In genomic region chr10:118093728-118094127, GRCm38 (mm10) we compare ENCODE assay signal across 19 mouse cellular contexts. TPM values are rescaled to one million over a fixed set of nuclear protein-coding genes. Genes with fewer than 3 reads are reported as not detected.
DNase-seq lines count a peak whose midpoint lies in the region; ATAC-seq lines count a peak whose summit lies in the region.
"Had no signal": no experiment of that assay in that cellular context is flagged by ENCODE, and none has a peak within 500 bp of the region (broad histone marks: within the 10 kb centered on the region; RNA-seq: fewer than 3 reads in every experiment).

No protein-coding gene starts in this region.

- peak; percentile 86 for DNase-seq in heart, adult 11 months
- no peak for DNase-seq in heart, embryonic 10.5 days (ENCODE audit: low spot score)
- peak; percentile 21 to 51 for DNase-seq in kidney, postnatal 4 days
- no peak for DNase-seq in kidney, adult 11 months
- DNase-seq in CD4-positive helper T cell, adult 2 months (ENCODE audit: low read depth, low spot score): peak; percentile 34
- DNase-seq: adrenal gland, postnatal 25 days; cerebellum, adult 9-10 months; gastrocnemius, postnatal 10 days; heart, adult 2 months; liver, postnatal 0 days had no signal

- peaks cover 3% of the 10 kb centered on the region; the same call in 1 of the 2 replicates for H3K9me3 ChIP-seq in heart, embryonic 10.5 days
- H3K9me3 ChIP-seq in forebrain, embryonic 16.5 days (ENCODE audit: control insufficient read depth, low read length): 0 out of 2 replicates have a peak, but pooled peaks cover 2% of the 10 kb centered on the region
- H3K9me3 ChIP-seq: embryonic facial prominence, embryonic 13.5 days; hindbrain, embryonic 13.5 days; limb, embryonic 15.5 days had no signal

- H3K27me3 ChIP-seq in heart, embryonic 10.5 days (ENCODE audit: insufficient read depth, poor library complexity, severe bottlenecking): no peaks in the 10 kb centered on the region
- no peaks in the 10 kb centered on the region for H3K27me3 ChIP-seq in forebrain, embryonic 16.5 days (replicated peaks; ENCODE audit: control insufficient read depth, insufficient read depth, low read length)
- H3K27me3 ChIP-seq: embryonic facial prominence, embryonic 13.5 days; hindbrain, embryonic 13.5 days; limb, embryonic 15.5 days; megakaryocyte, embryonic 14.5 days had no signal

- H3K4me1 ChIP-seq in heart, embryonic 10.5 days: peaks cover 16% of the 10 kb centered on the region; the same call in 1 of the 2 replicates
- H3K4me1 ChIP-seq in forebrain, embryonic 16.5 days (replicated peaks; ENCODE audit: control insufficient read depth, insufficient read depth, low read length): no peaks in the 10 kb centered on the region

- peak; percentile 43 for ATAC-seq in inflammation-experienced regulatory T-cells, adult 6 months
- no peak for ATAC-seq in forebrain, embryonic 16.5 days
- ATAC-seq in erythroid progenitor cell, adult 5-6 weeks (replicated peaks; ENCODE audit: low FRiP score, poor library complexity, severe bottlenecking): no peak
- ATAC-seq: intestine, postnatal 0 days; liver, postnatal 0 days; midbrain, embryonic 16.5 days had no signal

- H3K4me2 ChIP-seq in forebrain, embryonic 16.5 days (ENCODE audit: low read length): no peak overlapping the region
- H3K4me2 ChIP-seq: embryonic facial prominence, embryonic 13.5 days; hindbrain, embryonic 13.5 days; limb, embryonic 15.5 days had no signal

- no peaks in the 10 kb centered on the region for H3K36me3 ChIP-seq in heart, embryonic 10.5 days
- no peaks in the 10 kb centered on the region for H3K36me3 ChIP-seq in forebrain, embryonic 16.5 days (ENCODE audit: control insufficient read depth, insufficient read depth)
- H3K36me3 ChIP-seq: embryonic facial prominence, embryonic 13.5 days; hindbrain, embryonic 13.5 days; limb, embryonic 15.5 days had no signal

- no peak overlapping the region for H3K27ac ChIP-seq in heart, embryonic 10.5 days
- no peak overlapping the region for H3K27ac ChIP-seq in forebrain, embryonic 16.5 days (ENCODE audit: low read length)
- H3K27ac ChIP-seq: heart, adult 2 months; hindbrain, embryonic 13.5 days; limb, embryonic 15.5 days had no signal

- WGBS in heart, embryonic 10.5 days: 58% methylated on average over 9 of the region's 9 CpGs
- 70% methylated on average over 9 of the region's 9 CpGs for WGBS in forebrain, embryonic 16.5 days

- H3K9ac ChIP-seq in forebrain, embryonic 16.5 days (replicated peaks; ENCODE audit: low read depth, low read length): no peak overlapping the region
- H3K9ac ChIP-seq: embryonic facial prominence, embryonic 13.5 days; hindbrain, embryonic 13.5 days; limb, embryonic 15.5 days; liver, postnatal 0 days had no signal

- no peak overlapping the region for H3K4me3 ChIP-seq in heart, embryonic 10.5 days
- H3K4me3 ChIP-seq in forebrain, embryonic 16.5 days (replicated peaks; ENCODE audit: low read length): no peak overlapping the region
- H3K4me3 ChIP-seq: embryonic facial prominence, embryonic 13.5 days; heart, adult 2 months; hindbrain, embryonic 13.5 days; limb, embryonic 15.5 days; megakaryocyte, embryonic 14.5 days had no signal

RNA-seq across cellular contexts. Expression of gene Mdm1, which starts 47.9 kb away (rescaled TPM):
- 21.9 and 28.7 TPM in 2 replicates for polyA plus RNA-seq in heart, embryonic 10.5 days (2016; fragmentation: Nextera tagmentation; extraction: Ambion mirVana)
- polyA plus RNA-seq in inflammation-experienced regulatory T-cells, adult 6 months (2017; shearing (Covaris generic)): 10 to 100 TPM in 1 of 3 experiments, 1 to 10 TPM in 2; 4.5 to 10.9 (median 4.7) TPM
- polyA plus RNA-seq in forebrain, embryonic 16.5 days (2015; fragmentation: Nextera tagmentation; extraction: Ambion mirVana): 32.7 and 36.8 TPM in 2 replicates
- total RNA-seq in erythroid progenitor cell, adult 5-6 weeks (2015; ENCODE audit: low replicate concordance): 8.0 and 12.3 TPM in 2 replicates
- total RNA-seq in erythroid progenitor cell, adult 5-6 weeks (2017; ENCODE audit: low replicate concordance): 30.4 and 41.5 TPM in 2 replicates

Comparison
In these comparisons a context has a peak if more than half of its experiments do, and no peak if none do; other contexts are left out.
1. DNase-seq: peak in heart, adult 11 months (single experiment), kidney, postnatal 4 days (2 of 2) and CD4-positive helper T cell, adult 2 months (single experiment); none in heart, embryonic 10.5 days (single experiment) and kidney, adult 11 months (single experiment).